Mouse (Mus musculus): ENCODE measurements around the gene Pde10a. TPM values are rescaled to one million over a fixed set of nuclear protein-coding genes. Genes with fewer than 3 reads are reported as not detected.
A peak's percentile ranks its signal among the peaks of the same experiment; 100 is the strongest.

Pde10a gene
- 10 to 100 TPM; 21.4 to 36.2 TPM for total RNA-seq (2021)
- polyA plus RNA-seq (2012; rRNA removed) = 10.1 and 13.8 TPM in 2 replicates
- long read RNA-seq, full-length matches to known transcripts = 2 of 6 reads
- long read RNA-seq, partial matches to known transcripts = 1 of 6 reads
- long read RNA-seq, other reads (novel, unspliced or antisense) = 3 of 6 reads

- peak; percentile 56 for DNase-seq
Observed at GRCm38 (mm10) chr17:8525225-8525721, at the start of gene Pde10a. Gene Pde10a (plus strand): TSS chr17:8525372.

GRCm38 (mm10) chr17:8478554-8478953 is 46.6 kb upstream of the Pde10a start:
- no peak for DNase-seq

- DNase-seq = no peak
Observed at GRCm38 (mm10) chr17:8479493-8480128, 45.6 kb upstream of the Pde10a start.

GRCm38 (mm10) chr17:8481797-8482196 is 43.4 kb upstream of the Pde10a start:
- DNase-seq = no peak

DNA sequence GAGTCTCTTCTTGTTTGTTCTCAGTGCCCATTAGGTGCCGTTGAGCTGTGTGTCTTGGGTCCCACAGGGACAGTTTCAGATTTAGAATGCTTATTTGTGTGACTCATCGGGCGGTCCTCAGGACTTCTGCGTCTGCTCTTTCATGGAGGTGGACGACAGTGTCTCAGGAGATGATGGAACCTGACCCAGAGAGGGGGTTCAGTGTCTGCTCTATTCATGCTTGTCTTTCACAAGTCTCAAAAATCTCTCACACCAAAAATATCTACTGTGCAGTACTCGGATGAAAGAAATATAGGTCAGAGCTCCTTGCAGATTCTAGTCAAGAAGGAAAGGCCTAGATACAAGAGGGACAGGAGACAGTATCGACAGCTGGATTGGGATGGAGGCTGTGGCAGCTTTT is 42.3 kb upstream of the Pde10a start:
- DNase-seq = no peak

GRCm38 (mm10) chr17:8484246-8484645 is 40.9 kb upstream of the Pde10a start:
- peak; percentile 55 for DNase-seq

- DNase-seq = peak; percentile 74
Observed at GRCm38 (mm10) chr17:8485146-8485545, 40.0 kb upstream of the Pde10a start.

DNA sequence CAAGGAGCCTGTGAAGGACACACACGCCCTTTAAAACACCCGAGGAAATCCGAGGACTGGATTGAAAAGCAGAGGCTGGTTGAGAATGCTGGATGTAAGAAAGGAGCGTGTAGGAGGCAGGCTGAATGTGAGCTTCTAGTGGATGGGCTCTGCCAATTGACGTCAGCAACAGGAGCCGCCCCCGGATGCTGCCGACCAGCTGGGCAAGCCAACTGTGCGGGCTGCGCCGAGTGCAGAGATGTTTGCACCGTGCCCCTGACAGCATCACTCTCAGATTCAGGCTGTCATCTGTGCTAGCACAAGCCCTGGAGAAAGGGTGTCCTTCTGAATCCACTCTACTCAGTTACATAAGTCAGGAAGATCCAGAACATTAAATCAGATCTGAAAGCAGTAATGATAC is 37.3 kb upstream of the Pde10a start:
- peak; percentile 43 for DNase-seq

- DNase-seq = no peak
Observed at GRCm38 (mm10) chr17:8490971-8491370, 34.2 kb upstream of the Pde10a start.

DNA sequence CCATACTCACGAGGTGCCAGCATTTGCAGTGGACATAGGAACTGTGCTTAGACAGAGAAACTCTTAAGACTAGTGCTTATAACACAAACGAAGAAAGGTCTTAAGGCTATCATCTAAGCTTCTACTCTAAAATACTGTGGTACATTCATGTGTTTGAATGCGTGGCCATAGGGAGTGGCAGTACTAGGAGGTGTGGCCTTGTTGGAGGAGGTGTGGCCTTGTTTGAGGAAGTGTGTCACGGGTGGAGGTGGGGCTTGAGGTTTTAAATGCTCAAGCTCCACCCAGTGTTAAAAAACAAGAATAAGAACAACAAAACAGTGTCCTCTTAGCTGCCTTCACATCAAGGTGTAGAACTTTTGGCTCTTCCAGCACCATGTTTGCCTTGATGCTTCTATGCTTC is 31.7 kb upstream of the Pde10a start:
- DNase-seq = no peak

DNA sequence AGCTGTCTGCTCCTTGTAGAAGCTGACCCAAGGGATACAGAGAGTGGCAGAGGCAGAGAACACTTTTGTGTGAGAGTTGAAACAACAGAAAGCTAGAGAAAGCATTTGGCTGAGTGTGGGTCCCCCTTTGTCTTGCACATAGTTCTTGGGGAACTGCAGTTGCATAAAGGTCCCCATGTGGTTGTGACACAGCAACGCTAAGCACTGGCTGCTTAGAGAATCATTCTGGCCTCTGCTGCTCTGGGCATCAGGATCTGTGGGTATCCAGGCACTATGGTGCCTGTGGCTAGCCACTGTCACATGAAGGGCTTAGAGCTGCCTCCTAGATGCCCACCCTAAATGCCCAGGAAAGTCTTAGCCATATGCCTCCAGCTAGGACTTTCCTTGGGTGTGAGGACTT is 27.0 kb upstream of the Pde10a start:
- DNase-seq = no peak

GRCm38 (mm10) chr17:8498655-8499054 is 26.5 kb upstream of the Pde10a start:
- DNase-seq = no peak

DNA sequence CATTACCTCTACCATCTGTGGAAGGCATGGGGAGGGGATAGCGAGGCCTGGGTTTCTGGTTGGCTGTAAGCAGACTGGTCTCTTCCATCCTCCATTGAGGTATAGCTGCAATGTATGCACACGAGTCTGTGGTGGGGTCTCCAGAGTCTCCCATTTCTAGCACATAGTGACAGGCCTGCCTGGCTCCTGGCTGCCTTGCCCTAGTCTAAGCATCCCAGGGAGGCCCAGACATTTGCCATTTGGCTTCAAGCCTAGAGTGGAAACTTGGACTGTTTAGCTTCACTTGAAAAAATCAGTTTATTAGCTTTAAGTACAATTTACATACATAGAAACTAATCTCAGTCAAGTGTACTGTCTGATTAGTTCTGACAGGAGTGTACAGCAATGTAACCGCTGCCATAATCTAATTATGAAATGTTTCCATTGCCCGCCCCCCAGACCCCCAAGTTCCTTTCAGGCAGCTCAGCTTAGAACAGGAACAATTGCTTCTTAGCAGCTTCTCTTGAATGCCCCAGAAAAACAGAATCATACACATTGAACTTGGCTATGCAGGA is 25.5 kb upstream of the Pde10a start:
- DNase-seq = no peak

- DNase-seq = no peak
Observed at GRCm38 (mm10) chr17:8504381-8504780, 20.8 kb upstream of the Pde10a start.

- peak; percentile 96 for DNase-seq
Observed at GRCm38 (mm10) chr17:8505669-8506426, 19.3 kb upstream of the Pde10a start.

- no peak for DNase-seq
Observed at GRCm38 (mm10) chr17:8506726-8507125, 18.4 kb upstream of the Pde10a start.

DNA sequence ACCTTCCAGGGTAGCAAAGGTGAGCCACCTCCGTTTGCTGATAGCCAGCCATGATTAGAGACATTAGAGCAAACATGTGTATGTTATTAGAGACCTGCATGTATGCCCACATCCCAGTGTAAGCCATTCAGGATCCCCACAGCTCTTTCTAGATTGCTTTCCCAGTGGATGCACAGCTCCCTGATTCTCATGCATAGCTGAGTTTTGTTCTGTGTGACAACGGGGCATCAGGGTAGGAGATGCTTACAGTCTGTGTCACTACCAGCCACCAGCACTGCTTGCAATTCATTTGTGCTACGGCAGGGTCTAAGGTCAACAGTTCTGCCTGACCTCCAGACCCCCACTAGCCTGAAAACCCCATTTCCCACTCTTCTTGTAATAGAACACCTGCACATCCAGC is 17.5 kb upstream of the Pde10a start:
- DNase-seq = no peak

DNA sequence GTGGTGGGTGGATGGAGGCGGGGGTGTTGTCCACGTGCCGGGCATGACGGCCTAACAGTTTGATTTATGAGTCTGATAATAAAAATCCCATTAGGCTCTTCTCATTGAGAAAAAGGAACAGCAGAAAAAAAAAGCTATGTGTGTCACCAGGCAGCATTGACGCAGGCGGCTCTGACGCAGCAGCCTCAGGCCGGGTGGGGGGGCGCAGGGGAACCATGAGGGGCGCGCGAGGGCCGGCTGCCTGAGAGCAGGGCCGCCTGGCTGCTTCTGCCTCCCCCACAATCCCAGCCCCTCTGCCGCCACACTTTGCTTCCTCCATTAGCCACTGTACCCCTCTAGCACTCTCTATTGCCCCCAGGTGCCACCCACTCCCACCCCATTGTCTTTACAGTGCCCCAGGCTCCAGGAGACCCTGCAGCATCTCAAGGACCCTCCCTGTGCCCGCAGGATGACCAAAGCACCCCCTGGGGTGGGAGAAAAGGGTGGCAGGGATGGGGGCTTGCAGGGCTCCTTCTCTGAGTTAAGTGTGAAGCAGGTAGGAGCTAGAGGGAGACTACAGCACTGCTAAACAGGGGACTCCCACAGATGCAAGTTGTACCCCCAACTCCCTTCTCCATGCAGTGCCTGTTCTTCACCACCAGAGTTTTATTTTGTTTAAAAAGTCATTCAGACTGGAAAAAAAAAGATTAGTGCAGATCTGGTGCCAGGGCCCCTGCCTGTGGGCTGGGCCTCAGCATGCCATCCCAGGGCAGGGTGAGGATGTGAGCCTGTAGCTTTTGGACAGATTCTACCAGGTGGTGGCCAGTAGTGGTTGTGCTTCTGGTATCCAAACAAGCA is 16.6 kb upstream of the Pde10a start:
- peak; percentile 86 for DNase-seq

GRCm38 (mm10) chr17:8516006-8516405 is 9.2 kb upstream of the Pde10a start:
- no peak for DNase-seq

GRCm38 (mm10) chr17:8523986-8524385 is 1.2 kb upstream of the Pde10a start:
- no peak for DNase-seq

- DNase-seq = peak; percentile 91
Observed at GRCm38 (mm10) chr17:8524387-8525165, 596 bp upstream of the Pde10a start.

Measured in adrenal gland, adult 2 months (tissue).